Mouse (Mus musculus) heart, embryonic 14.5 days (tissue): Measurements from ENCODE around the gene Slc47a1. TPM values are rescaled to one million over a fixed set of nuclear protein-coding genes. Genes with fewer than 3 reads are reported as not detected.

Experiments used
- ATAC-seq: fragments of 200-750 bp; cut with Nextera tagmentation; 2 replicates; pipeline ENCODE4 v1.8.0; 2017; ENCODE audit warnings: low read depth, moderate TSS enrichment; ENCODE audit not compliant: insufficient number of reproducible peaks, insufficient read depth, low FRiP score
- H3K27ac ChIP-seq, 2 experiments: fragments of 200-500 bp in 1 of 2; fragments of 300-500 bp in 1 of 2; sonication (generic) in 1 of 2; replicated peaks in 1 of 2; 2 replicates each; pipeline ENCODE4 v1.5.1; 2012 to 2014; ENCODE audit warnings: low read depth in 2 of 2, low read length in 2 of 2, control low read depth in 1 of 2, mild to moderate bottlenecking in 1 of 2, mixed read lengths in 1 of 2; ENCODE audit not compliant: control insufficient read depth in 1 of 2, insufficient read depth in 1 of 2
- H3K27me3 ChIP-seq: fragments of 300-500 bp; sonication (generic); 2 replicates; pipeline ENCODE4 v1.6.1; 2014; ENCODE audit warnings: mild to moderate bottlenecking, low read length, control low read depth; ENCODE audit not compliant: control insufficient read depth, insufficient read depth
- H3K36me3 ChIP-seq: fragments of 300-500 bp; sonication (generic); 2 replicates; pipeline ENCODE4 v1.6.1; 2014; ENCODE audit warnings: mild to moderate bottlenecking, control low read depth, low read length, mixed read lengths; ENCODE audit not compliant: control insufficient read depth, insufficient read depth
- H3K4me1 ChIP-seq, 2 experiments: fragments of 200-500 bp in 1 of 2; fragments of 300-500 bp in 1 of 2; sonication (generic) in 1 of 2; 2 replicates each; pipeline ENCODE4 v1.6.1; 2012 to 2014; ENCODE audit warnings: low read length in 2 of 2, control low read depth in 1 of 2, mixed read lengths in 1 of 2; ENCODE audit not compliant: control insufficient read depth in 2 of 2, insufficient read depth in 2 of 2
- H3K4me2 ChIP-seq: fragments of 300-500 bp; sonication (generic); 2 replicates; pipeline ENCODE4 v1.6.1; 2014; ENCODE audit warnings: mild to moderate bottlenecking, low read length
- H3K4me3 ChIP-seq, 2 experiments: fragments of 200-500 bp in 1 of 2; fragments of 300-500 bp in 1 of 2; sonication (generic) in 1 of 2; 2 replicates each; pipeline ENCODE4 v1.5.1; 2012 to 2014; ENCODE audit warnings: low read length in 2 of 2, mild to moderate bottlenecking in 2 of 2, control low read depth in 1 of 2, low read depth in 1 of 2, moderate library complexity in 1 of 2; ENCODE audit not compliant: control insufficient read depth in 1 of 2, insufficient read depth in 1 of 2
- H3K9ac ChIP-seq: fragments of 300-500 bp; sonication (generic); 2 replicates; pipeline ENCODE4 v1.6.1; 2014; ENCODE audit warnings: mild to moderate bottlenecking, low read length
- H3K9me3 ChIP-seq: fragments of 300-500 bp; sonication (generic); 2 replicates; pipeline ENCODE4 v1.6.1; 2016; ENCODE audit warnings: low read length, control low read depth; ENCODE audit not compliant: control insufficient read depth
- WGBS: fragments of 180-500 bp; shearing (Covaris S2); extraction: QIAGEN DNeasy Blood & Tissue Kit; methylation state at CpG from one replicate; pipeline ENCODE4 v1.1.7; 2014; 5-methylcytosine and 5-hydroxymethylcytosine counted together
- polyA plus RNA-seq: library from polyadenylated mRNA; unstranded; fragments of >200 nt; fragmentation: Nextera tagmentation; extraction: Ambion mirVana; gene quantifications from 2 replicates; pipeline ENCODE4 v1.2.1, GENCODE M21; 2014

Slc47a1 gene
- polyA plus RNA-seq, 1 experiment from 2014 or later = 25.3 TPM

DNA sequence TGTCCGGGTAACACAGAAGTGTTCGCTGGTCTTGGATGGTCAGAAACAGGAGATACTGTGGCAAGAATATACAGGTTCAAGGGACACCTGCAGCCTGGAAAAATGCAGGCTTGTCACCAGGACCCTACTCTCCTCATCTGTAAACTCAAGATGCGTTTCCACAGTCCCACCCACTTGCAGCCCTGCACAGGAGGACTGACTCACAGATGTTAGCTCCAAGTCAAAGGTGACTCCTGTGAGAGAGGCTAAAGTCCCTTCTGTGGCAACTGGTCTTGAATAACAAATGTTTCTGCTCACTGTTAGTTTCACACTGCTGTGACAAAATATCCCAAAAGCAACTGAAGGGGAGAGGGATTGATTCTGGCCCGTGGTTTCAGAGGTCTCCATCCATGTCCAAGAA, 506 bp upstream of the Slc47a1 start:
- Histone ChIP-seq H3K4me1 (peaks cover 13 to 16% of the 10 kb centered on the region in 2 experiments; a peak in 3 of 4 replicates), H3K4me2 (no peak overlapping the region), H3K36me3 (no peaks in the 10 kb centered on the region), H3K27me3 (peaks cover 20% of the 10 kb centered on the region), H3K9me3 (no peaks in the 10 kb centered on the region), H3K27ac (no peak overlapping the region), H3K9ac (no peak overlapping the region), H3K4me3 (no peak overlapping the region)
- 70% methylated on average over 4 of the region's 4 CpGs for WGBS
- no peak for ATAC-seq

DNA sequence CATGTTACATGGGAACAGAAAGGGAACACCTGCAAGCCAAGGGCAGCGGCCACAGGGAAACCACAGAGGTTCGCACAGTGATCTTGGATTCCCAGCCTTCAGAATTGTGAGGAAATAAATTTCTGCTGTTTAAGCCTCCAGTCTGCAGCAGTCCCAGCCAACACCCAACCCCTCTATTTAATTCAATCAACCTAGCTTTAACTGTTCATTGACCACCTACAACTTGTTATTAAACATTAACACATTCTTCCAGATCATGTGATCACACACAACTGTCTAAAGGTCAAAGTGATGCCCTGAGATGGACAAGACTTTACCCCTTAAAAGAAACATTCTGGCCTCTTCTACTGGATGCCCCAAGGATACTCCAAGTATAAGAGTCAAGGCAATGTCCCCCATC, 9.5 kb downstream of the Slc47a1 start:
- Histone ChIP-seq H3K36me3 (no peaks in the 10 kb centered on the region), H3K27ac (no peak overlapping the region), H3K4me2 (no peak overlapping the region), H3K4me1 (peaks cover 25 to 34% of the 10 kb centered on the region in 2 experiments), H3K9me3 (no peaks in the 10 kb centered on the region), H3K27me3 (no peaks in the 10 kb centered on the region), H3K4me3 (no peak overlapping the region), H3K9ac (no peak overlapping the region)
- ATAC-seq = no peak
- 96% methylated on average over 2 of the region's 2 CpGs for WGBS

DNA sequence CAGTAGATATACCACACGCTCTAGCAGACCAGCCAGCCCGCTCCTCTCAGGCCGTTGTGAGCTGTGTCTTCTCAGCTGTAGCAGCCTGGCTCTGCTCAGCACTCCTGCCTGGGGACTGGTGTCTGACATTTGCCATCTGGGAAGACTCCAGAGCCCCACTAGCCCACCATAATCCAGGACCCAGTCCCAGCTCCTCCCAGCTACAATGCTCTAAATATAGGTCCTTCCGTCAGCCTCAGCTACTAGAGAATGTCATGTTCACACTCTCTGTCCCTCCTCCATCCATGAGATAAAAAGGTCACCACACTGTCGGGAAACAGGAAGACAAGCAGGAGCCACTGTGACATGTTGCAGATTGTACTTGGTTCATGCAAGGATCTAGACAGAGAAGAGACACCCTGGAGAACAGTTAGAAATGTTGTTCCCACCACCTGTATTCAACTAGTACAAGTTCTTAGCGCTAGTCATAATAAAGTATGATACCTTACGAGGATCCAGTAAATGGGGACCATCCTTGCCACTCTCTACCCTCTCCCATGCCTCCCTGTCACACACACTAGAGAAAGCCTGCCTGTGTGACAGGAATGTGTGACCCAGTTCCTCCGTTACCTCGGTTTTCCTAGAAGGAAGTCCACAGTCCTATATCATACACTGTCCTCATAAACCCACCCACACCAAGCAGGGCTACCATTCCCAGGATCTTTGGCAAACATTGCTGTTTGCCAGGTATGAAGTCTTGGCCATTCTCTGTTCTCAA, 11.4 kb downstream of the Slc47a1 start:
- Histone ChIP-seq H3K4me3 (peak overlapping the region; percentile 3 to 16; a peak in 2 of 4 replicates), H3K27ac (peak overlapping the region; percentile 96 to 97), H3K27me3 (no peaks in the 10 kb centered on the region), H3K9ac (peak overlapping the region; percentile 64), H3K4me1 (peaks cover 31 to 34% of the 10 kb centered on the region in 2 experiments), H3K36me3 (no peaks in the 10 kb centered on the region), H3K9me3 (no peaks in the 10 kb centered on the region), H3K4me2 (peak overlapping the region; percentile 55)
- ATAC-seq = peak; percentile 83
- 9% methylated on average over 9 of the region's 9 CpGs for WGBS

DNA sequence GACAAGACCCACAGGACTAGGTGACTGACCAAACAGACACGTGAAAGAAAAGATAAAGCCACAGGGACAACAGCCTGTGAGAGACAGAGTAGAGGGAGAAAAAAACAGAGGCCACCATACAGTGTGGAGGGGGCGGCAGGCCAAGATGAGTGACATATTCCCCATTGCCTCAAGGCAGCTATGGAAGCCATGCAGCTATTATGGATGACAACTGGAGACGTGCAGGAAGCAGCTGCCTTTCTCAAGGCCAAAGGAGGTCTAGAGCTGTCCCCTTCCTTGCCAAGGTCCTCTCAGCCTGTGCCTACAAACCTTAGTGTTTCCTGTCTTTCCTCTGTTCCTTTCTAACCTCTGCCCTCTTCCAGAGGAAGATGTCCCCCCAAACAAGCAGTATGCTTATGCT, 12.2 kb downstream of the Slc47a1 start:
- H3K4me1 ChIP-seq = peaks cover 34% of the 10 kb centered on the region in 2 experiments
- H3K4me3 ChIP-seq = peak overlapping the region; percentile 3 to 16; a peak in 2 of 4 replicates
- no peak for ATAC-seq
- 11% methylated on average over 3 of the region's 3 CpGs for WGBS
- H3K9ac ChIP-seq = peak overlapping the region; percentile 64
- no peaks in the 10 kb centered on the region for H3K27me3 ChIP-seq
- peak overlapping the region; percentile 96 to 97 for H3K27ac ChIP-seq
- no peaks in the 10 kb centered on the region for H3K36me3 ChIP-seq
- H3K9me3 ChIP-seq = no peaks in the 10 kb centered on the region
- H3K4me2 ChIP-seq = peak overlapping the region; percentile 55

DNA sequence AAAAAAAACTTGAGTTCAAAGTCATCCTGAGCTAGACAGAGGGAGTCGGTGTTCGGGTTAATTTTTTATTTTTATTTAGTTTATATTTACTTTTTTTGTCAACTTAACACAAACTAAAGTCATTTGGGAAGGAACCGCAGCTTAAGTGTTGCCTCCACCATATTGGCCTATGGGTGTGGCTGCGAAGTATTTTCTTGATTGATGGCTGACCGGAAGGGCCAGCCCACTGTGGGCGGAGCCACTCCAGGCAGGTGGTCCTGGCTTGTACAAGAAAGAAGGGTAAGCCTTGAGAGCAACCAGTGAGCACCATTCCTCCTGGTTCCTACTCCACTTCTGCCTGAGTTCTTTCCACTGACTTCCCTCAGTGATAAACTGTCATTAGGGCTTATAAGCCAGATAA, 14.0 kb downstream of the Slc47a1 start:
- peaks cover 3% of the 10 kb centered on the region for H3K36me3 ChIP-seq

DNA sequence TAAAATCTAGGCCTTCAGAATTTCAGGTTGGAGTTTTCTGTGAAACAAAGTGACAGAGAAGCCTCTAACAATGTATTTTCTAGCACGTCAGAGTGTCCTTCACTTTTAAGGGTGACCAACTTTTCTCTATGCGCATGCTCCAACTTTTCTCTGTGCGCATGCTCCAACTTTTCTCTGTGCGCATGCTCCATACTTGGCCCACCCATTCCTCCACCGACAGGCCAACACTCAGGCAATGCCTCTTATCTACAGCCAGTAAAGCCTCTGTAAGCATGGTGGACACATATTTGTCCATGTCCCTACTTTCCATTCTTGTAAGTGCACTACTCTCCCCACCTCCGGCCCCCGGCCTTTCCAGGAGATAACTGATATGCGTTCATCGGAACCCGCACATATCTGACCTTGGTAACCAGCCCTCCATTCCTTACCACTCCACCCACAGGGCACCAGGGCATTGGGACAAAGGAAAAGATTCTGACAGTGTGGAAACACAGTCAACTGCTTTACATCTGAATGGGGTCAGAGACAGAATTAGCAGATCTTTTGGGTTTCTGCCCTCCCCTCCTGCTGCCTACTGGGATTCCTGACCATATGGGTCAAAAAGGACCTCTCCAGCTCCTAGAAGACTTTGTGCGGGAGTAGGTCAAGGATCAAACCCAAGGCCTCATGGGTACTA, 16.5 kb downstream of the Slc47a1 start:
- no peaks in the 10 kb centered on the region for H3K27me3 ChIP-seq
- H3K36me3 ChIP-seq = peaks cover 7% of the 10 kb centered on the region
- peaks cover 19 to 20% of the 10 kb centered on the region in 2 experiments for H3K4me1 ChIP-seq
- WGBS = 50% methylated on average over 11 of the region's 11 CpGs
- H3K4me2 ChIP-seq = no peak overlapping the region
- no peak overlapping the region for H3K4me3 ChIP-seq
- H3K9me3 ChIP-seq = no peaks in the 10 kb centered on the region
- H3K9ac ChIP-seq = no peak overlapping the region
- no peak for ATAC-seq
- peak overlapping the region; percentile 59 to 79 for H3K27ac ChIP-seq

More for the DNA sequence above, 14.0 kb downstream of the Slc47a1 start:
- Histone ChIP-seq H3K27ac (no peak overlapping the region), H3K9me3 (no peaks in the 10 kb centered on the region), H3K27me3 (no peaks in the 10 kb centered on the region), H3K4me3 (no peak overlapping the region), H3K4me1 (peaks cover 31 to 34% of the 10 kb centered on the region in 2 experiments), H3K9ac (no peak overlapping the region), H3K4me2 (no peak overlapping the region)
- WGBS = 92% methylated on average over 6 of the region's 6 CpGs
- ATAC-seq = no peak

DNA sequence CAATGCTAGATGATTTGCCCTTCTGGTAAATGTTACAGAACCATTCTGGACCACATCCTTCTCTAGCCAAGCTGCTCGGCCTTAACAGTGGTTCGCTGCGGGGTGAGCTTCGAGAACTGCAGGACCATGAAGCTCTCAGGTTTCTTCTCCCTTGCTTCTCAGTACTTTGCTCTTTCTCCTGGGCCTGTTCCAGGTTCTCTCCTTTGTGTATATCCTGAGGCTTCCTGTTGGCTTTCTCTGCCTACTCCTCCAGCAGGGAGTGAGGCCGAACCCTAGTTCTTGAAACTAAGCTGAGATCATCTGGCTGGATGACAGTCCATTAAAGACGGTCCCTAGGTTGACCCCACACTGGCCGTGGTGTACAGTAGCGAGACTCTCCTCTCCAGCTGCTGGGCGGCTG, 21.5 kb downstream of the Slc47a1 start:
- H3K27ac ChIP-seq = no peak overlapping the region
- H3K36me3 ChIP-seq = peaks cover 7% of the 10 kb centered on the region
- H3K4me3 ChIP-seq = no peak overlapping the region
- no peaks in the 10 kb centered on the region for H3K27me3 ChIP-seq
- ATAC-seq = no peak
- no peak overlapping the region for H3K4me2 ChIP-seq
- no peaks in the 10 kb centered on the region for H3K9me3 ChIP-seq
- H3K4me1 ChIP-seq = peaks cover 0 to 2% of the 10 kb centered on the region in 2 experiments; a peak in 3 of 4 replicates
- WGBS = 81% methylated on average over 9 of the region's 9 CpGs
- H3K9ac ChIP-seq = no peak overlapping the region
